Mouse (Mus musculus) heart, postnatal 10 days (tissue): ENCODE measurements around the gene Ncstn. TPM values are rescaled to one million over a fixed set of nuclear protein-coding genes. Genes with fewer than 3 reads are reported as not detected.

Source experiments
- DNase-seq, 2 experiments: peaks; one replicate each; pipeline ENCODE4 v3.0.0; 2021
- intact Hi-C: fragments of 180-260 bp; cut with DNase I; formaldehyde crosslinking; loops from one replicate; pipeline ENCODE4 v1.15.1; 2025
- total RNA-seq, 2 experiments: library from RNA; stranded (reverse); gene quantifications; 2 replicates each; pipeline ENCODE4 v1.2.3; 2021

Gene Ncstn
- total RNA-seq = 10 to 100 TPM; 68.0 to 68.9 TPM

DNA sequence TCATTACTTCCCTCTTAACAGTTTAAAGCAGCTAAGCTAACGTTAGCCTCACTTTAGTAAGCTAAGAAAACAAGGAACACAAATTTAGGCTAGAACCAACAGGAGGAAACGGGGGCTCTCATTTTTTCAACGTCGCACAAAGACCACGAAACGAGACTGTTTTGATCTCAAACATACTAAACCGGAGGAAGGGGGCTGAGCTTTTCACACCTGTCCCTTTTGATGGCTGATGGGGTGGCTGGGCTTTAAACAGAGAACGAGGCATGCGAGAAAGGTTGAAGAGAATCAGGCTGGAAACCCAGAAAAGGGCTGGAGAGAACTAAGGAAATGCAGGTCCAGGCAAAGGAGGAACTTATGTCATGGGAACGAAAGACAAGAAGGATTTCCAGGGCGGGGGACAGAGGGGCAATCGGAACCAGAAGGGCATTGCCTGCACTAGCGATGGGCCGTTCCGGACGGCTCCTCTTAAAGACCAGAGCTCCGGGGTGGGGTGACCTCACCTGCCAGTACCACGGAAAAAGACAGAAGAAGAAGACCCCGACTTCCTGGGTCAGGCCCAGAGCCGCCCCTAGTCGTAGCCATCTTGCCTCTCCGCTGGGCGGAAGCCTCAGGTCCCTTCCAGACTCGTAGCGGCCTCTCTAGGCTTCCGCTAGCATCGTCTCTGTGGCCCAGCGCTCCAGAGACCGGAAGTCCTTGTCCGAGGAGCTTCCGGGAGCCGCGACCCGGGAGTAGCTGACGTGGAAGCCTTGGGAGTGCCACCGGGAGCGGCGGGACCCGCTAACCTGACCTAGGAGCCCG is at the start of gene Ncstn, which contains the start of gene Copa:
Gene Ncstn (minus strand): TSS at position 695 of the 798 bp plus-strand sequence.
Gene Copa (plus strand): TSS at position 429 of the 798 bp plus-strand sequence.
- intact Hi-C loops = no loop called here
- DNase-seq = peak; percentile 96

GRCm38 (mm10) chr1:172132319-172132718 is 49.7 kb upstream of the Ncstn start:
- intact Hi-C loops = no loop called here
- peak; percentile 40 to 48 for DNase-seq

- intact Hi-C loops = no loop called here
- DNase-seq = no peak
Observed at GRCm38 (mm10) chr1:172129780-172130179, 47.2 kb upstream of the Ncstn start.

- intact Hi-C loops = no loop called here
- peak in 1 of 2 experiments; percentile 43 for DNase-seq
Observed at GRCm38 (mm10) chr1:172129108-172129507, 46.5 kb upstream of the Ncstn start.

GRCm38 (mm10) chr1:172128563-172128962 is 46.0 kb upstream of the Ncstn start:
- no peak for DNase-seq
- intact Hi-C loops = no loop called here

- intact Hi-C loops = loop anchor here (2.0 kb wide), 1 partner anchor 183 kb away; no protein-coding TSS in a partner anchor
- DNase-seq = peak in 1 of 2 experiments; percentile 27
Observed at GRCm38 (mm10) chr1:172127487-172127886, 44.9 kb upstream of the Ncstn start.

GRCm38 (mm10) chr1:172126376-172127347 is 44.1 kb upstream of the Ncstn start, which contains the start of gene Pex19:
Gene Pex19 (plus strand): TSS chr1:172126755.
- intact Hi-C loops = loop anchor here (2.0 kb wide), 1 partner anchor 184 kb away; no protein-coding TSS in a partner anchor
- DNase-seq = peak; percentile 81 to 88

- no peak for DNase-seq
- intact Hi-C loops = no loop called here
Observed at GRCm38 (mm10) chr1:172124572-172124971, 42.0 kb upstream of the Ncstn start.

DNA sequence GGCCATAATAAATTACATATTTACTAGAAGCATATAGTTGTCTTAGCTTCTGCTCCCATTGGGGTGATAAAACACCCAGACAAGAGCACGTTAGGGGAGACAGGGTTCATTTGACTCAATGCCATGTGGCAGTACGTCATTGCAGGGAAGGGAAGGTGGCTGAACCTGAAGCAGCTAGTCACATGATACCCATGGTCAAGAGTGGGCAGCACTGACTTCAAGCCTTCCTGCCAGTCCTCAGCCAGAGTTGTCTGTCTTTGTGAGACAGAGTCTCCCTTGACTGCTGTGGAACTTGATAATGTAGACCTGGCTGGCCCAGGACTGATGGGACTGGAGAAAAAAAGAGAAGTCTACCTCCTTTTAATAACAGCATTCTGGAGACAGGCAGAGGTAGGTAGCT is 40.1 kb upstream of the Ncstn start:
- intact Hi-C loops = no loop called here

GRCm38 (mm10) chr1:172119720-172120119 is 37.1 kb upstream of the Ncstn start:
- intact Hi-C loops = loop anchor here (2.0 kb wide), 1 partner anchor 191 kb away; no protein-coding TSS in a partner anchor
- peak; percentile 49 to 61 for DNase-seq

More for the DNA sequence above, 40.1 kb upstream of the Ncstn start:
- DNase-seq = no peak

DNA sequence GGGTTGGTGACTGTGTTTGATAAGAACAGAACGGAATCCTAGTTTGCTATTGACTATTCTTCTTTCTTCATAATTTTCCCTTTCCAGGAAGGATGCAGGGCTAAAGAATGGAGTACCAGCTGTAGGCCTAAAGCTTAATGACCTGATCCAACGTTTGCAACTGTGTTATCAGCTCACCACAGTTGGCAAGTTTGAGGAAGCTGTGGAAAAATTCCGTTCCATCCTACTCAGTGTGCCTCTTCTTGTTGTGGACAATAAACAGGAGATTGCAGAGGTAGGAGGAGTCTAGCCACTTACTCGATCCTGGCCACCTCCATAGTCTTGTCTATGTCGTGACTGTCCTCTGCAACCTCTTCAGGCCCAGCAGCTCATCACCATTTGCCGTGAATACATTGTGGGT is 36.5 kb upstream of the Ncstn start:
- intact Hi-C loops = loop anchor here (2.0 kb wide), 1 partner anchor 192 kb away; no protein-coding TSS in a partner anchor
- DNase-seq = no peak

GRCm38 (mm10) chr1:172116948-172117347 is 34.4 kb upstream of the Ncstn start:
- DNase-seq = no peak
- intact Hi-C loops = no loop called here

GRCm38 (mm10) chr1:172107777-172108477 is 25.3 kb upstream of the Ncstn start:
- intact Hi-C loops = no loop called here
- DNase-seq = no peak

GRCm38 (mm10) chr1:172105101-172105500 is 22.5 kb upstream of the Ncstn start:
- no peak for DNase-seq
- intact Hi-C loops = no loop called here

DNA sequence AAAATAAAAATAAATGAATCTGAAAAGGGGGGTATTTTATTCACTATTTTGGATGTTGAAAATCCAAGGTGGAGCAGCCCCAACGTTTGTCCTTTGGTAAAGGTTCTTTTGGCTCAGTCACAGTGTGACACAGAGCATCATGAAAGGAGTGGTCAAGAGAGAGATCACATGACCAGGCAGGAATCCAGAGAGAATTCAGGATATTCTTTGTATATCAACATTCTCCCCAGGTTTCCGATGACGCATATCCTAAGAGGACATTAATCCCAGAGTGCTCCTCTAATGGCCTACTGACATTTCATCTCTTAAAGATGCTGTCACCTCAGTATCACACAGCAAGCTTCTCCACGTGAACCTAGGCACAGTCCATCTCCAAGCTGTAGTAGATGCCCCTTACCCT is 21.0 kb upstream of the Ncstn start:
- intact Hi-C loops = no loop called here
- DNase-seq = no peak

GRCm38 (mm10) chr1:172099325-172100033 is 16.9 kb upstream of the Ncstn start:
- DNase-seq = no peak
- intact Hi-C loops = loop anchor here (5.0 to 10.0 kb wide), 2 partner anchors 52 to 285 kb away; no protein-coding TSS in a partner anchor

DNA sequence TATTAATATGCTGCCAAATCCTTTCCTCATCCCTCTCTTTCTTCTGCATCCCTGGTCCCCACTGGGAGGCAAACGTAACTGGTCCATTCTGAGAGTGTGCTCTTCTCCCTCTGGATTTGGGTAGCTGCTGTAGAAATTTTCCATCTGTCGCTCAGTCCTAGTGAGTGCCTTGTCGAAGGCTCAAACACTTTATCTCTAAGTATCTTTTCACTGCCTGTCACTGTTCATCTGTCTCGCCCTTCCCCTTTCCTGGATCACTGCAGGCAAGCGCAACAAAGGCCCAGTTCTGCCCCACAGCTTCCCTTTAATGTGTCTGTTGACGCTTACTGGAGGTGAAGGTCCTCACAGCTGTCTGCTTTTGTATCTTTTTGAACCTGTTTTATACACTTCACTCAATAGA is 12.6 kb upstream of the Ncstn start:
- no peak for DNase-seq
- intact Hi-C loops = loop anchor here (5.0 to 10.0 kb wide), 2 partner anchors 48 to 280 kb away; no protein-coding TSS in a partner anchor

DNA sequence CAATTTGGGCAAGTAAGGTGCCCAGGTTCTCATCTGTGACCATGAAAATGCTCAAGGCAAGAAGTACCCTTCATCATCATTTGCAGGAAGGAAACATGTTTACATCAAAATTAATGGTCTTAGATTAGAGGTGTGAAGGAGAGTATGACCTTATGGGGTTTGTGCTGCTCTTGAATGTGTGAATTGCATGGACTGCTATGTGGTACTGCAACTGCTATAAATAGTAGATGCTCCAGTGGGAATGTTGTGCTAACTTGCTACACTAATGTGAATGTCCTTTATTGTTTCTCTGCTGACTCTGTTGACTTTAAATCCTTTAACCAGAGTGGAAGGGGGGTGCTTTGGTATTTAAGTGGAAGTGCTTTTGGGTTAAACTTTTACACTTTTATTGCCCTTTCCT is 11.7 kb upstream of the Ncstn start:
- no peak for DNase-seq
- intact Hi-C loops = loop anchor here (10.0 kb wide), 1 partner anchor 279 kb away; no protein-coding TSS in a partner anchor

- intact Hi-C loops = loop anchor here (10.0 kb wide), 1 partner anchor 279 kb away; no protein-coding TSS in a partner anchor
Observed at GRCm38 (mm10) chr1:172093522-172093921, 10.9 kb upstream of the Ncstn start.

More at GRCm38 (mm10) chr1:172093522-172093921, 10.9 kb upstream of the Ncstn start:
- peak; percentile 31 for DNase-seq
